Mouse (Mus musculus) embryonic facial prominence, embryonic 13.5 days (tissue): ENCODE data around the gene Fcnb. TPM values are rescaled to one million over a fixed set of nuclear protein-coding genes. Genes with fewer than 3 reads are reported as not detected.

Experiments used
- ATAC-seq: fragments of 200-750 bp; cut with Nextera tagmentation; 2 replicates; pipeline ENCODE4 v1.8.0; 2017; ENCODE audit warnings: low read depth; ENCODE audit not compliant: insufficient number of reproducible peaks, insufficient read depth, low FRiP score, low TSS enrichment
- H3K27ac ChIP-seq: fragments of 300-500 bp; sonication (generic); 2 replicates; pipeline ENCODE4 v1.5.1; 2015; ENCODE audit warnings: moderate library complexity, mild to moderate bottlenecking, inconsistent platforms
- H3K27me3 ChIP-seq: fragments of 300-500 bp; sonication (generic); 2 replicates; pipeline ENCODE4 v1.6.1; 2015; ENCODE audit warnings: mild to moderate bottlenecking, inconsistent platforms
- H3K36me3 ChIP-seq: fragments of 300-500 bp; sonication (generic); 2 replicates; pipeline ENCODE4 v1.6.1; 2015; ENCODE audit warnings: mild to moderate bottlenecking, inconsistent platforms
- H3K4me1 ChIP-seq: fragments of 300-500 bp; sonication (generic); 2 replicates; pipeline ENCODE4 v1.6.1; 2015; ENCODE audit warnings: inconsistent platforms
- H3K4me2 ChIP-seq: fragments of 300-500 bp; sonication (generic); 2 replicates; pipeline ENCODE4 v1.6.1; 2015; ENCODE audit warnings: moderate library complexity, mild to moderate bottlenecking, inconsistent platforms
- H3K4me3 ChIP-seq: fragments of 300-500 bp; sonication (generic); 2 replicates; pipeline ENCODE4 v1.5.1; 2015; ENCODE audit warnings: mild to moderate bottlenecking, inconsistent platforms
- H3K9ac ChIP-seq: fragments of 300-500 bp; sonication (generic); 2 replicates; pipeline ENCODE4 v1.6.1; 2015; ENCODE audit warnings: mild to moderate bottlenecking, inconsistent platforms
- H3K9me3 ChIP-seq: fragments of 300-500 bp; sonication (generic); 2 replicates; pipeline ENCODE4 v1.6.1; 2016; ENCODE audit warnings: inconsistent platforms
- WGBS: fragments of 180-500 bp; shearing (Covaris S2); methylation state at CpG from one replicate; pipeline ENCODE4 v1.1.7; 2015; ENCODE audit warnings: mixed read lengths; 5-methylcytosine and 5-hydroxymethylcytosine counted together
- polyA plus RNA-seq: library from polyadenylated mRNA; unstranded; fragments of >200 nt; fragmentation: Nextera tagmentation; extraction: Ambion mirVana; gene quantifications from 2 replicates; pipeline ENCODE4 v1.2.1, GENCODE M21; 2015

Gene Fcnb
- polyA plus RNA-seq, 1 experiment from 2014 or later: not detected

GRCm38 (mm10) chr2:28068537-28068878 is 16.2 kb downstream of the Fcnb start:
- Histone ChIP-seq H3K27me3 (no peaks in the 10 kb centered on the region), H3K4me2 (no peak overlapping the region), H3K36me3 (no peaks in the 10 kb centered on the region), H3K9ac (no peak overlapping the region), H3K9me3 (0 out of 2 replicates have a peak, but pooled peaks cover 3% of the 10 kb centered on the region), H3K4me3 (no peak overlapping the region), H3K4me1 (0 out of 2 replicates have a peak, but pooled peaks cover 4% of the 10 kb centered on the region), H3K27ac (no peak overlapping the region)
- whole genome bisulfite sequencing: 82% methylated on average over 9 of the region's 9 CpGs
- ATAC-seq: peak; percentile 26; the same call in 1 of the 2 replicates

GRCm38 (mm10) chr2:28067821-28068536 is 16.7 kb downstream of the Fcnb start:
- H3K36me3 ChIP-seq: no peaks in the 10 kb centered on the region

GRCm38 (mm10) chr2:28067175-28067574 is 17.5 kb downstream of the Fcnb start:
- H3K36me3 ChIP-seq: no peaks in the 10 kb centered on the region
- H3K9ac ChIP-seq: no peak overlapping the region
- H3K9me3 ChIP-seq: no peaks in the 10 kb centered on the region
- H3K27ac ChIP-seq: no peak overlapping the region
- H3K4me1 ChIP-seq: 0 out of 2 replicates have a peak, but pooled peaks cover 4% of the 10 kb centered on the region
- no peak overlapping the region for H3K4me3 ChIP-seq
- no peaks in the 10 kb centered on the region for H3K27me3 ChIP-seq
- 74% methylated on average over 6 of the region's 6 CpGs for WGBS
- H3K4me2 ChIP-seq: no peak overlapping the region
- ATAC-seq: no peak

More at GRCm38 (mm10) chr2:28067821-28068536, 16.7 kb downstream of the Fcnb start:
- Histone ChIP-seq H3K4me2 (no peak overlapping the region), H3K27ac (no peak overlapping the region), H3K27me3 (no peaks in the 10 kb centered on the region), H3K9ac (no peak overlapping the region), H3K4me1 (0 out of 2 replicates have a peak, but pooled peaks cover 4% of the 10 kb centered on the region), H3K9me3 (0 out of 2 replicates have a peak, but pooled peaks cover 3% of the 10 kb centered on the region), H3K4me3 (no peak overlapping the region)
- no peak for ATAC-seq
- 90% methylated on average over 2 of the region's 2 CpGs for WGBS

- no peaks in the 10 kb centered on the region for H3K36me3 ChIP-seq
- no peak overlapping the region for H3K9ac ChIP-seq
- H3K27ac ChIP-seq: no peak overlapping the region
- no peak overlapping the region for H3K4me3 ChIP-seq
- ATAC-seq: no peak
- WGBS: 84% methylated on average over 5 of the region's 5 CpGs
- H3K27me3 ChIP-seq: no peaks in the 10 kb centered on the region
- 0 out of 2 replicates have a peak, but pooled peaks cover 4% of the 10 kb centered on the region for H3K4me1 ChIP-seq
- no peak overlapping the region for H3K4me2 ChIP-seq
- no peaks in the 10 kb centered on the region for H3K9me3 ChIP-seq
Observed at GRCm38 (mm10) chr2:28066686-28067085, 18.0 kb downstream of the Fcnb start.

GRCm38 (mm10) chr2:28065081-28065651 is 19.5 kb downstream of the Fcnb start:
- Histone ChIP-seq H3K4me2 (no peak overlapping the region), H3K36me3 (no peaks in the 10 kb centered on the region), H3K27ac (no peak overlapping the region), H3K9ac (no peak overlapping the region), H3K27me3 (no peaks in the 10 kb centered on the region), H3K9me3 (no peaks in the 10 kb centered on the region), H3K4me3 (no peak overlapping the region), H3K4me1 (0 out of 2 replicates have a peak, but pooled peaks cover 4% of the 10 kb centered on the region)
- no peak for ATAC-seq
- WGBS: 85% methylated on average over 5 of the region's 5 CpGs

- H3K4me1 ChIP-seq: 0 out of 2 replicates have a peak, but pooled peaks cover 4% of the 10 kb centered on the region
- H3K27ac ChIP-seq: no peak overlapping the region
- H3K9me3 ChIP-seq: no peaks in the 10 kb centered on the region
- no peak overlapping the region for H3K4me2 ChIP-seq
- no peaks in the 10 kb centered on the region for H3K36me3 ChIP-seq
- no peak overlapping the region for H3K9ac ChIP-seq
- H3K4me3 ChIP-seq: no peak overlapping the region
- ATAC-seq: no peak
- WGBS: 80% methylated on average over 7 of the region's 7 CpGs
- no peaks in the 10 kb centered on the region for H3K27me3 ChIP-seq
Observed at GRCm38 (mm10) chr2:28064339-28065080, 20.2 kb downstream of the Fcnb start.

GRCm38 (mm10) chr2:28063711-28064338 is 20.9 kb downstream of the Fcnb start:
- H3K27ac ChIP-seq: no peak overlapping the region
- WGBS: 90% methylated on average over 4 of the region's 4 CpGs

GRCm38 (mm10) chr2:28059922-28060321 is 24.8 kb downstream of the Fcnb start:
- Histone ChIP-seq H3K4me2 (no peak overlapping the region), H3K36me3 (no peaks in the 10 kb centered on the region), H3K4me3 (no peak overlapping the region), H3K27ac (no peak overlapping the region), H3K9me3 (no peaks in the 10 kb centered on the region), H3K9ac (no peak overlapping the region), H3K27me3 (no peaks in the 10 kb centered on the region), H3K4me1 (no peaks in the 10 kb centered on the region)
- 71% methylated on average over 1 of the region's 1 CpGs for WGBS
- no peak for ATAC-seq

More at GRCm38 (mm10) chr2:28063711-28064338, 20.9 kb downstream of the Fcnb start:
- H3K4me3 ChIP-seq: no peak overlapping the region
- ATAC-seq: no peak
- H3K4me2 ChIP-seq: no peak overlapping the region
- H3K36me3 ChIP-seq: no peaks in the 10 kb centered on the region
- no peaks in the 10 kb centered on the region for H3K9me3 ChIP-seq
- H3K9ac ChIP-seq: no peak overlapping the region
- H3K27me3 ChIP-seq: no peaks in the 10 kb centered on the region
- 0 out of 2 replicates have a peak, but pooled peaks cover 4% of the 10 kb centered on the region for H3K4me1 ChIP-seq

GRCm38 (mm10) chr2:28047092-28047491 is 37.6 kb downstream of the Fcnb start:
- no peak overlapping the region for H3K4me2 ChIP-seq
- WGBS: 71% methylated on average over 7 of the region's 7 CpGs
- ATAC-seq: no peak
- no peaks in the 10 kb centered on the region for H3K4me1 ChIP-seq
- H3K9ac ChIP-seq: no peak overlapping the region
- no peak overlapping the region for H3K4me3 ChIP-seq
- no peak overlapping the region for H3K27ac ChIP-seq
- H3K27me3 ChIP-seq: no peaks in the 10 kb centered on the region
- H3K9me3 ChIP-seq: no peaks in the 10 kb centered on the region
- no peaks in the 10 kb centered on the region for H3K36me3 ChIP-seq

- Histone ChIP-seq H3K4me1 (no peaks in the 10 kb centered on the region), H3K9ac (no peak overlapping the region), H3K9me3 (no peaks in the 10 kb centered on the region), H3K4me3 (no peak overlapping the region), H3K4me2 (no peak overlapping the region), H3K36me3 (no peaks in the 10 kb centered on the region), H3K27ac (no peak overlapping the region), H3K27me3 (no peaks in the 10 kb centered on the region)
- WGBS: 55% methylated on average over 6 of the region's 6 CpGs
- ATAC-seq: no peak
Observed at GRCm38 (mm10) chr2:28046311-28046710, 38.4 kb downstream of the Fcnb start.

- no peak for ATAC-seq
- WGBS: 84% methylated on average over 9 of the region's 9 CpGs
- H3K9ac ChIP-seq: no peak overlapping the region
Observed at GRCm38 (mm10) chr2:28044920-28045598, 39.6 kb downstream of the Fcnb start.

More at GRCm38 (mm10) chr2:28044920-28045598, 39.6 kb downstream of the Fcnb start:
- H3K36me3 ChIP-seq: no peaks in the 10 kb centered on the region; the same call in 1 of the 2 replicates
- H3K4me1 ChIP-seq: no peaks in the 10 kb centered on the region
- no peaks in the 10 kb centered on the region for H3K9me3 ChIP-seq
- no peak overlapping the region for H3K4me3 ChIP-seq
- H3K27me3 ChIP-seq: no peaks in the 10 kb centered on the region
- H3K4me2 ChIP-seq: no peak overlapping the region
- H3K27ac ChIP-seq: no peak overlapping the region
